Comparison of ENCODE assay signal across 24 mouse cellular contexts in the genomic region with DNA sequence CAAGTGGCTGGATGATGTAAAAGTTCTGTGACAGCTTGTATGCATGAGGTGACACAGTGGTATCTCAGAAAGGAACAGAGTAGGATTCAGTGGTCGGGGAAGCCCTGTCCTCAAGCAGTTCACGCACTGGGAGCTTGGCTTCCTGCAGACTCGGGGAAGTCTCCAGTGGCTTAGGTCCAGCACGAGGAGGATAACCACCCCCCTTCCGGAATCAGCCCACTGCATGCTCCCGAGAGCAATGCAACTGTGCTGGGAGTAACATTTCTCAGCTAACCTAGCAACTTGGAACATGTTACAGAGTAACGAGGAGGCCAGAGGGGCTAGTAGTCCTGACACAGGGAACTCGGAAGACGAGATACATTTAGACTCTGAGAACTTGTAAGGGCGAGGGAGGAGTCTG. TPM values are rescaled to one million over a fixed set of nuclear protein-coding genes. Genes with fewer than 3 reads are reported as not detected.
"Had no signal": no experiment of that assay in that cellular context is flagged by ENCODE, and none has a peak within 500 bp of the region (broad histone marks: within the 10 kb centered on the region; RNA-seq: fewer than 3 reads in every experiment).

No protein-coding gene starts in this region.

- H3K9ac ChIP-seq: intestine, embryonic 15.5 days; kidney, embryonic 15.5 days; limb, embryonic 13.5 days; liver, embryonic 12.5 days; liver, embryonic 15.5 days; lung, embryonic 15.5 days; midbrain, embryonic 13.5 days had no signal

- H3K9me3 ChIP-seq: intestine, embryonic 15.5 days; kidney, embryonic 15.5 days; limb, embryonic 10.5 days; limb, embryonic 13.5 days; liver, embryonic 12.5 days; liver, embryonic 15.5 days; lung, embryonic 15.5 days; midbrain, embryonic 13.5 days had no signal

- H3K36me3 ChIP-seq: intestine, embryonic 15.5 days; kidney, embryonic 15.5 days; limb, embryonic 10.5 days; liver, embryonic 12.5 days; liver, embryonic 15.5 days; lung, embryonic 15.5 days; midbrain, embryonic 13.5 days had no signal

- H3K4me1 ChIP-seq: limb, embryonic 13.5 days; midbrain, embryonic 13.5 days had no signal

- H3K27me3 ChIP-seq: intestine, embryonic 15.5 days; kidney, embryonic 15.5 days; limb, embryonic 13.5 days; lung, embryonic 15.5 days; midbrain, embryonic 13.5 days had no signal

- H3K4me3 ChIP-seq: intestine, embryonic 15.5 days; kidney, embryonic 15.5 days; layer of hippocampus, adult 2 months; limb, embryonic 10.5 days; limb, embryonic 13.5 days; liver, embryonic 12.5 days; liver, embryonic 15.5 days; lung, embryonic 15.5 days; midbrain, embryonic 13.5 days had no signal

- H3K27ac ChIP-seq: intestine, embryonic 15.5 days; kidney, embryonic 15.5 days; layer of hippocampus, adult 2 months; limb, embryonic 10.5 days; limb, embryonic 13.5 days; liver, embryonic 12.5 days; liver, embryonic 15.5 days; lung, embryonic 15.5 days; macrophage; midbrain, embryonic 13.5 days had no signal

- ATAC-seq: intestine, embryonic 15.5 days; liver, embryonic 12.5 days; midbrain, embryonic 13.5 days had no signal

- DNase-seq: kidney, adult 11 months; kidney, adult 8-10 months; kidney, postnatal 25 days; layer of hippocampus, adult 9-11 months; liver; thymus, postnatal 25 days had no signal

- H3K4me2 ChIP-seq: intestine, embryonic 15.5 days; kidney, embryonic 15.5 days; limb, embryonic 13.5 days; liver, embryonic 12.5 days; liver, embryonic 15.5 days; lung, embryonic 15.5 days; midbrain, embryonic 13.5 days had no signal

RNA-seq across cellular contexts. Expression of a gene that starts 57.3 kb away (rescaled TPM):
- polyA plus RNA-seq: intestine, embryonic 15.5 days; kidney, embryonic 15.5 days; large intestine, adult 2 months; limb, embryonic 10.5 days; limb, embryonic 13.5 days; liver, embryonic 12.5 days; liver, embryonic 15.5 days; lung, embryonic 15.5 days; macrophage; midbrain, embryonic 13.5 days; midbrain, postnatal 0 days; neural tube, embryonic 11.5 days; neural tube, embryonic 14.5 days; small intestine, adult 2 months; spleen, adult 2 months; stomach, embryonic 16.5 days; thymus, postnatal 0 days had no signal
